8 mouse cellular contexts compared by ENCODE assay signal in the genomic region with DNA sequence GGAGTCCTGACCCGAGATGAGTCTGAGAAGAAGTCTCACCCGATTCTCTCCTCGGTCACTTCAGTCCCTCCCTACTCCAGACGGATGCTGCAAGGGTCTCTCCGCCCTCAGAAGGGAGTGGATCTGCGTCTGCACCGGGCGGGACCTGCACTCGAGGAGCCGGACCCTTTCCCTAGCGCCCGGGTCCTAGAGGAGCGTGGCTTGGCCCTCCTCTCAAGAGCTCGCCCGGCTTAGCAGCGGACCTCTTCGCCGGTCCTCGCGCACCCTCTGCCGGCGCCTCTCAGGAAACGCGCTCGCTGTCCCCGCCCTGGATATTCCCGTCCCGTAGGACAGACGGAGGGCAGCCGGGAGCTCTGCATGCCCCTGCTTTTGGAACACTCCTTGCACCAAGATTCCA. TPM values are rescaled to one million over a fixed set of nuclear protein-coding genes. Genes with fewer than 3 reads are reported as not detected.
DNase-seq lines count a peak whose midpoint lies in the region; ATAC-seq and TF ChIP-seq lines count a peak whose summit lies in the region.

No protein-coding gene starts in this region.

- ATAC-seq in forebrain, embryonic 11.5 days (replicated peaks; ENCODE audit: low FRiP score): peak; percentile 68
- peak; percentile 34 for ATAC-seq in neural tube, embryonic 15.5 days (ENCODE audit: low FRiP score)

- TF ChIP-seq CTCF in CH12.LX (conservative IDR thresholded peaks at IDR 0.05 in 1 of 2, IDR thresholded peaks at IDR 0.05 in 1 of 2; ENCODE audit: low read depth in 2 of 2, low read length in 2 of 2): peak; percentile 13 to 92; a peak in 2 of 4 replicates
- peak; percentile 51 for TF ChIP-seq CTCF in lung, adult 2 months (IDR thresholded peaks at IDR 0.05; ENCODE audit: insufficient read depth, low read length)

- peak overlapping the region; percentile 78 for H3K4me2 ChIP-seq in CH12.LX (ENCODE audit: insufficient read depth, low read depth, poor library complexity, severe bottlenecking)
- H3K4me2 ChIP-seq in forebrain, embryonic 11.5 days (ENCODE audit: low read depth, low read length, severe bottlenecking): peak overlapping the region; percentile 66
- H3K4me2 ChIP-seq in neural tube, embryonic 15.5 days: peak overlapping the region; percentile 88

- peaks cover 4% of the 10 kb centered on the region for H3K9me3 ChIP-seq in CH12.LX (replicated peaks; ENCODE audit: low read length)
- no peaks in the 10 kb centered on the region for H3K9me3 ChIP-seq in forebrain, embryonic 11.5 days (ENCODE audit: control insufficient read depth, low read length)
- no peaks in the 10 kb centered on the region for H3K9me3 ChIP-seq in neural tube, embryonic 15.5 days (replicated peaks)

- H3K79me2 ChIP-seq in CH12.LX (replicated peaks; ENCODE audit: control insufficient read depth, extremely low read depth, insufficient read depth, poor library complexity, severe bottlenecking): no peaks in the 10 kb centered on the region

- TF ChIP-seq RAD21 in CH12.LX (IDR thresholded peaks at IDR 0.05; ENCODE audit: low read depth, low read length): peak; percentile 87

- peaks cover 44% of the 10 kb centered on the region for H3K27me3 ChIP-seq in CH12.LX (replicated peaks)
- H3K27me3 ChIP-seq in forebrain, embryonic 11.5 days (ENCODE audit: control insufficient read depth, insufficient read depth, low read length): peaks cover 44% of the 10 kb centered on the region
- peaks cover 37% of the 10 kb centered on the region for H3K27me3 ChIP-seq in neural tube, embryonic 15.5 days (replicated peaks)

- no peak overlapping the region for H3K9ac ChIP-seq in CH12.LX (ENCODE audit: insufficient read depth, low read depth)
- H3K9ac ChIP-seq in forebrain, embryonic 11.5 days (ENCODE audit: low read length): no peak overlapping the region; the same call in 1 of the 2 replicates
- peak overlapping the region; percentile 51 for H3K9ac ChIP-seq in neural tube, embryonic 15.5 days (replicated peaks)

- in situ Hi-C loops in CH12.LX (cut with MboI; ENCODE audit: low pct_ligation_motif_present, low pct_unique_long_range_greater_than_20kb, low sequenced_read_pairs): loop anchor here (5.0 kb wide), 2 partner anchors 238 to 323 kb away; no protein-coding TSS in a partner anchor

- no peak overlapping the region for H3K27ac ChIP-seq in CH12.LX (ENCODE audit: insufficient read depth, low read depth)
- H3K27ac ChIP-seq in brown adipose tissue, adult 24 weeks (replicated peaks; ENCODE audit: low read depth, low read length): no peak overlapping the region
- H3K27ac ChIP-seq in forebrain, embryonic 11.5 days (ENCODE audit: low read depth, low read length): no peak overlapping the region
- H3K27ac ChIP-seq in neural tube, embryonic 15.5 days (replicated peaks): no peak overlapping the region

- DNase-seq in CH12.LX (ENCODE audit: extremely low read depth): peak; percentile 62
- peak; percentile 91 for DNase-seq in forebrain, embryonic 11.5 days (ENCODE audit: low spot score)
- peak; percentile 87 to 90 for DNase-seq in heart, postnatal 10 days
- DNase-seq in kidney, postnatal 4 days: peak; percentile 87 to 91
- peak; percentile 81 for DNase-seq in lung, adult 2 months
- DNase-seq in testis, postnatal 14 days (ENCODE audit: low spot score): peak; percentile 82

- H3K4me1 ChIP-seq in CH12.LX (ENCODE audit: control insufficient read depth in 1 of 2, insufficient read depth in 2 of 2): peaks cover 6 to 36% of the 10 kb centered on the region in 2 experiments
- no peaks in the 10 kb centered on the region for H3K4me1 ChIP-seq in brown adipose tissue, adult 24 weeks (ENCODE audit: control insufficient read depth, insufficient read depth, insufficient read length, low read length)
- peaks cover 13% of the 10 kb centered on the region; the same call in 1 of the 2 replicates for H3K4me1 ChIP-seq in forebrain, embryonic 11.5 days (replicated peaks; ENCODE audit: control insufficient read depth, insufficient read depth, low read length)
- peaks cover 8% of the 10 kb centered on the region; the same call in 1 of the 2 replicates for H3K4me1 ChIP-seq in lung, adult 2 months (ENCODE audit: control insufficient read depth, insufficient read depth, low read length)
- H3K4me1 ChIP-seq in neural tube, embryonic 15.5 days: peaks cover 68% of the 10 kb centered on the region

- dilution Hi-C loops in CH12.LX (cut with MboI; ENCODE audit: extremely low pct_ligation_motif_present, extremely low pct_unique_long_range_greater_than_20kb, low sequenced_read_pairs): no loop called here

- TF ChIP-seq EP300 in CH12.LX (IDR thresholded peaks at IDR 0.05; ENCODE audit: low read length): no peak

- H3K36me3 ChIP-seq in CH12.LX (replicated peaks in 1 of 2; ENCODE audit: control insufficient read depth in 1 of 2, insufficient read depth in 1 of 2, low read length in 1 of 2): no peaks in the 10 kb centered on the region
- no peaks in the 10 kb centered on the region for H3K36me3 ChIP-seq in forebrain, embryonic 11.5 days (ENCODE audit: control insufficient read depth, insufficient read depth, low read length)
- no peaks in the 10 kb centered on the region for H3K36me3 ChIP-seq in neural tube, embryonic 15.5 days

- intact Hi-C loops in heart, postnatal 10 days (cut with DNase I): loop anchor here (1.0 to 5.0 kb wide), 6 partner anchors 58 to 368 kb away; no protein-coding TSS in a partner anchor

- peak overlapping the region in 2 of 3 experiments; percentile 33 for H3K4me3 ChIP-seq in CH12.LX (replicated peaks in 1 of 3; ENCODE audit: low read depth in 2 of 3, low read length in 2 of 3, poor library complexity in 1 of 3)
- peak overlapping the region; percentile 47 for H3K4me3 ChIP-seq in brown adipose tissue, adult 24 weeks (ENCODE audit: insufficient read depth, low read depth, low read length)
- H3K4me3 ChIP-seq in forebrain, embryonic 11.5 days (ENCODE audit: low read depth, low read length): peak overlapping the region; percentile 24
- peak overlapping the region; percentile 9 for H3K4me3 ChIP-seq in lung, adult 2 months (replicated peaks; ENCODE audit: extremely low read depth, low read depth, low read length)
- peak overlapping the region; percentile 44 for H3K4me3 ChIP-seq in neural tube, embryonic 15.5 days (replicated peaks)

- no peak for TF ChIP-seq POLR2A in CH12.LX (IDR thresholded peaks at IDR 0.05; ENCODE audit: low read depth, low read length)
- no peak for TF ChIP-seq POLR2A in lung, adult 2 months (IDR thresholded peaks at IDR 0.05; ENCODE audit: borderline replicate concordance, extremely low read depth, low read depth, low read length)

- WGBS in forebrain, embryonic 11.5 days: under 1% methylated on average over 30 of the region's 30 CpGs
- WGBS in lung, adult 2 months: under 1% methylated on average over 30 of the region's 30 CpGs
- under 1% methylated on average over 30 of the region's 30 CpGs for WGBS in neural tube, embryonic 15.5 days

TF ChIP-seq in CH12.LX, 34 proteins besides CTCF, POLR2A, EP300 and RAD21 (continues in another document):
- TF ChIP-seq POLR2AphosphoS2 (IDR thresholded peaks at IDR 0.05; ENCODE audit: low read depth, low read length) (no peak), MXI1 (IDR thresholded peaks at IDR 0.05; ENCODE audit: low read depth, low read length) (peak; percentile 28; the same call in 1 of the 2 replicates), TBP (conservative IDR thresholded peaks at IDR 0.05; ENCODE audit: low read depth, low read length) (no peak), E2F4 (IDR thresholded peaks at IDR 0.05; ENCODE audit: insufficient replicate concordance, low read depth, low read length) (no peak), USF1 (IDR thresholded peaks at IDR 0.05; ENCODE audit: low read depth, low read length) (no peak), SMC3 (IDR thresholded peaks at IDR 0.05; ENCODE audit: low read depth, low read length) (peak; percentile 88), ZNF384 (IDR thresholded peaks at IDR 0.05; ENCODE audit: low read depth, low read length) (no peak), GABPA (IDR thresholded peaks at IDR 0.05; ENCODE audit: insufficient replicate concordance, low read depth, low read length) (no peak), USF2 (conservative IDR thresholded peaks at IDR 0.05; ENCODE audit: low read depth, low read length) (no peak), ZMIZ1 (IDR thresholded peaks at IDR 0.05; ENCODE audit: low read depth, low read length) (no peak), NELFE (IDR thresholded peaks at IDR 0.05; ENCODE audit: low read depth, low read length) (0 out of 2 replicates have a peak, but pooled peaks have one; percentile 33), ZC3H11A (IDR thresholded peaks at IDR 0.05; ENCODE audit: low read depth, low read length) (peak; percentile 33; the same call in 1 of the 2 replicates), PAX5 (IDR thresholded peaks at IDR 0.05; ENCODE audit: low read length) (no peak), CHD2 (IDR thresholded peaks at IDR 0.05; ENCODE audit: low read length) (no peak), MAX (IDR thresholded peaks at IDR 0.05; ENCODE audit: low read length) (no peak), BHLHE40 (IDR thresholded peaks at IDR 0.05; ENCODE audit: low read depth, low read length) (no peak), MEF2A (IDR thresholded peaks at IDR 0.05; ENCODE audit: borderline replicate concordance, low read depth, low read length) (no peak), TCF12 (IDR thresholded peaks at IDR 0.05; ENCODE audit: low read depth, low read length) (0 out of 2 replicates have a peak, but pooled peaks have one; percentile 18), ETS1 (conservative IDR thresholded peaks at IDR 0.05; ENCODE audit: low read depth, low read length) (no peak)

RNA-seq across cellular contexts. Expression of a gene that starts 15.4 kb away (rescaled TPM):
- 21.0 and 24.6 TPM in 2 replicates for total RNA-seq in CH12.LX (2012; rRNA removed)
- 18.9 and 19.1 TPM in 2 replicates for total RNA-seq in CH12.LX (2014; rRNA removed)
- 14.0 and 16.5 TPM in 2 replicates for polyA plus RNA-seq in CH12.LX (2012; ENCODE audit: insufficient read length, low read depth)
- 6.2 and 6.3 TPM in 2 replicates for polyA plus RNA-seq in brown adipose tissue, adult 24 weeks (2012; ENCODE audit: insufficient read depth, insufficient read length, missing spikeins)
- polyA plus RNA-seq in forebrain, embryonic 11.5 days (2014; fragmentation: Nextera tagmentation; extraction: Ambion mirVana): 22.6 and 24.0 TPM in 2 replicates
- 1 to 10 TPM; 7.4 to 8.9 TPM for total RNA-seq in heart, postnatal 10 days (2021)
- polyA plus RNA-seq in lung, adult 2 months (2012; rRNA removed): 9.1 and 10.6 TPM in 2 replicates
- 11.0 and 11.6 TPM in 2 replicates for polyA plus RNA-seq in neural tube, embryonic 15.5 days (2015; fragmentation: Nextera tagmentation; extraction: Ambion mirVana)

RNA-seq across cellular contexts. Expression of a gene that starts 15.5 kb away (rescaled TPM):
- total RNA-seq in CH12.LX (2012; rRNA removed) (30.3 and 34.4 TPM in 2 replicates), CH12.LX (2014; rRNA removed) (18.5 and 19.9 TPM in 2 replicates)
- polyA plus RNA-seq in CH12.LX (2012; ENCODE audit: insufficient read length, low read depth): 40.4 and 54.8 TPM in 2 replicates
- 20.1 and 26.1 TPM in 2 replicates for polyA plus RNA-seq in brown adipose tissue, adult 24 weeks (2012; ENCODE audit: insufficient read depth, insufficient read length, missing spikeins)
- polyA plus RNA-seq in forebrain, embryonic 11.5 days (2014; fragmentation: Nextera tagmentation; extraction: Ambion mirVana): 49.7 and 53.9 TPM in 2 replicates
- 10 to 100 TPM; 15.0 to 16.5 TPM for total RNA-seq in heart, postnatal 10 days (2021)
- polyA plus RNA-seq in lung, adult 2 months (2012; rRNA removed): 6.6 and 7.5 TPM in 2 replicates
- polyA plus RNA-seq in neural tube, embryonic 15.5 days (2015; fragmentation: Nextera tagmentation; extraction: Ambion mirVana): 76.7 and 80.3 TPM in 2 replicates
